Mouse (Mus musculus) ovary, postnatal 14 days (tissue): ENCODE data around the gene Camk2b.
"Not testable (repeated sequence)": the region's sequence is repeated elsewhere in the genome, so short reads cannot be mapped to it uniquely, and the experiment has no call there.

ENCODE experiments used
- DNase-seq: peaks from one replicate; pipeline ENCODE4 v3.0.0; 2022; ENCODE audit warnings: low spot score

The Camk2b gene

GRCm38 (mm10) chr11:6013359-6013758 is 52.8 kb downstream of the Camk2b start:
- DNase-seq: no peak

DNA sequence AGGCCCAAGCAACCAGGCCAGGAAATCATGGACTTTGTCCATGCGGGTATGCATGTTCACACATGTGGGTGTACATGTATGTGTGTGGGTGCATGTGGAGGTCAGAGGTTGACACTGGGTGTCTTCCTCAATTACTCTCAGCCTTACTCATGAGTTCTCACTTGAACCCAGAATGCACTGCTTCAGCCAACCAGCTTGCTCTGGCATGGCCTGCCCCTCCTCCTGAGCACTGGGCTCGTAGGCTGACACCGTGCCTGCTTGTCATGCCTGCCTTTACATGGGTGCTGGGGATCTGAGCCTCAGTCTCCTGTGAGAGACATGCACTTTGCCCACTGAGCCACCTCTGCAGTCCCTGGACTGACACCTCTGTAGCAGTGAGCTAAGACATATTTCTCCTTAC is 54.3 kb downstream of the Camk2b start:
- no peak for DNase-seq

GRCm38 (mm10) chr11:6010751-6011482 is 55.2 kb downstream of the Camk2b start:
- not testable (repeated sequence) for DNase-seq

DNA sequence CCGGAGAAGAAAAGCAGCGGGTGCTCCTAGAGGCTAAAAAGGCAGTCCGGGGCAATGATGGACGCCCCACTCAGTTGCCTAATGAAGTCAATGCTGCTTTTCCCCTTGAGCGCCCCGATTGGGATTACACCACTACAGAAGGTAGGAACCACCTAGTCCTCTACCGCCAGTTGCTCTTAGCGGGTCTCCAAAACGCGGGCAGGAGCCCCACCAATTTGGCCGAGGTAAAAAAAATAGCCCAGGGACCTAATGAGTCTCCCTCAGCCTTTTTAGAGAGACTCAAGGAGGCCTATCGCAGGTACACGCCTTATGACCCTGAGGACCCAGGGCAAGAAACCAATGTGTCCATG is 58.4 kb downstream of the Camk2b start:
- DNase-seq: not testable (repeated sequence)

DNA sequence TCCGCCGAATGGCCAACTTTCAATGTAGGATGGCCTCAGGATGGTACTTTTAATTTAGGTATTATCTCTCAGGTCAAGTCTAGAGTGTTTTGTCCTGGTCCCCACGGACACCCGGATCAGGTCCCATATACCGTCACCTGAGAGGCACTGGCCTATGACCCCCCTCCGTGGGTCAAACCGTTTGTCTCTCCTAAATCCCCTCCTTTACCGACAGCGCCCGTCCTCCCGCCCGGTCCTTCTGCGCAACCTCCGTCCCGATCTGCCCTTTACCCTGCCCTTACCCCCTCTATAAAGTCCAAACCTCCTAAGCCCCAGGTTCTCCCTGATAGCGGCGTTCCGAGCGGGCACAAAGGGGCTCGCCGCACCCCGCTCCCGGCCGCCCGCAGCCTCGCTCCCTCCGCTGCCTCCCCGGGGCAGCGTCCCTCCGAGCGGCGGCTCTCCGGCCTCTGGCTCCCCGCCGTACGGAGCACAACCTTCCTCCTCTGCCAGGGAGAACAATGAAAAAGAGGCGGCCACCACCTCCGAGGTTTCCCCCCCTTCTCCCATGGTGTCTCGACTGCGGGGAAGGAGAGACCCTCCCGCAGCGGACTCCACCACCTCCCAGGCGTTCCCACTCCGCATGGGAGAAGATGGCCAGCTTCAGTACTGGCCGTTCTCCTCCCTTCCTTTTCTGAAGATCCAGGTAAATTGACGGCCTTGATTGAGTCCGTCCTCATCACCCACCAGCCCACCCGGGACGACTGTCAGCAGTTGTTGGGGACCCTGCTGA is 59.0 kb downstream of the Camk2b start:
- DNase-seq: not testable (repeated sequence)

- DNase-seq: not testable (repeated sequence)
These were observed 59.7 kb downstream of the Camk2b start for GRCm38 (mm10) chr11:6006351-6007009.

GRCm38 (mm10) chr11:6005374-6006043 is 60.7 kb downstream of the Camk2b start:
- DNase-seq: not testable (repeated sequence)

- no peak for DNase-seq
These were observed 63.0 kb downstream of the Camk2b start for GRCm38 (mm10) chr11:6003046-6003639.

DNA sequence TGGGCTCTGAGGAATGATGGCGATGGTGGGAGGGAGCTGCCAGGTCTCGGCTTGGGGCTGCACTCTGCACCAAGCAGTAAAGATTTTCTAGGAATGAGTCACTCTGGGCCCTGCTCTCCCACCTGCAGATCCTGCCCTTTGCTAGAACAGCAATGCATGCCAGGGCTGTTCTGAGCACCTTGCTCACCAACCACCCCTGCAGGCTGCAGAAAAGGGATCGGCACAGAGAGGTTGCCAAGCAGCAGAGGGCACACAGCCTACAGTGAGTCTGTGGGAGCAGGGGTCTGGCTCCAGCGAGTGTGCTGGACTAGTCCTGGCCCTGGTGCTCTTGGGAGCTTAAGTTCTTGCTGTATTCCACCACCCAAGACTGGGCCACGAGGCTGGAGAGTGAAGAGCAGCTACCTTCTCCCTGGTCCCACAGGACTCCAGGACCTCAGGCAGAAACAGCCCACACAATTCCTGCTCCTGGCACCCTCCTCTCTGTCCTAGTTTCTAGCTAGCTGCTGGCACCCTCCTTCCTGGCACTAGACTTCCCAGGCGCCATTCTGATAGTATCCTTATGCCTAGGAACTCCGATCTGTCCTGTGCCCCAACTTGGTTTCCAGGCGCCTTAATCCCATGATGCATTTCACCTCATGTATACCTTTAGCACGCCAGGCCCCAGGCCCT is 64.0 kb downstream of the Camk2b start:
- DNase-seq: no peak

GRCm38 (mm10) chr11:6000961-6001682 is 65.0 kb downstream of the Camk2b start:
- DNase-seq: no peak

DNA sequence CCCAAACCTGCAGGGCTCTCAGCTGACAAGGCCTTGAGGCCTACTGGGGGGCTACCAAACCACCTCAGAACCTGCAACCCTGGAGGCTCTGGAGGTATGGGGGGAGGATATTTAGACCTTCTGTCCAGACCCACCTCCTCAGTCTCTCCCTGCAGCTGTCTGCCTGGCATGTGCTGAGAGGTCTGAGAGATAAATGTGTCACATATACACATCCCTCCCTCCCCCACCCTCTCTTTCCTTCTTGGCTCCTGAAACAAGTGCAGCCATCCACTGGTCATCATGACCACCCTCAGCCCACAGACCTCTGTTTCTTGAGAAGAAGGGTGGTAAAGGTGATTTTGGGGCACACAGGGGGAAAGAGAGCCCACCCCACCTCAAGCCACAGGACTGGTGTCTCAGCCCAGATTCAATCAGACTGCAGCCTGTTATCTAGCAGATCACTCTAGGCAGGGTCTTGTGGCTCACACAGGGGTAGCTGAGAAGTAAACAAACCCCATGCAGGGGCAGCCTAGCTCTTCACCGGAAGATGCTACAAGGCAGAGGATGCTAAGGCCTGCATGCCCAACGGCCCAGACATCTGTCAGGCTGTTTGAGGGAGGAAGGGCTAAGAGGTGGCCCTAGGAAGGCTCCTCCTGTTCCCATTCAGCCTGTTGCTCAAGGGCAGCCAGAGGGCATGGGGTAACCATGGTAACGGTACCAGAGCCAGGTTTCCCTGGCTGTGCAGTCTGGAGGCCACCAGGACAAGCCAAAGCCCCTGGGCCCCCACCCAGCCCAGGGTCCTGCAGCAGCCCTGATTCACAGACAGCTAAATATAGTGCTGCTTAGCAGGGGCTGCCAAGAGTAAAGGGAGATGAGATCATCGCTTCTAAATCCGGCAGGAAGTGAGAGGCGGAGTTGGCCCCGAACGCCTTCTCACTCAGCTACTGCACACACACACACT is 66.1 kb downstream of the Camk2b start:
- peak; percentile 56 for DNase-seq

DNA sequence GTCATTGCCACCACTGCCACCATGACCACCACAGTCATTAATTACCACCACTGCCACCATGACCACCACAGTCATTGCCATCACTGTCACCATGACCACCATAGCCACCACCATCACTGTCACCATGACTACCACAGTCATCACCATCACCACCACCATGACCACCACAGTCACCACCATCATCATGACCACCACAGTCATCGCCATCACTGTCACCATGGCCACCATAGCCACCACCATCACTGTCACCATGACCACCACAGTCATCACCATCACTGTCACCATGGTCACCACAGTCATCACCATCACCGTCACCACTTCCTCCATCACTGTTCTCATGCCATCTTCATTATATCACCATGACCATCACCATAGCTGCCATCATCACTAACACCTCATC is 67.7 kb downstream of the Camk2b start:
- no peak for DNase-seq

- peak; percentile 87 for DNase-seq
These were observed 70.2 kb downstream of the Camk2b start for GRCm38 (mm10) chr11:5995989-5996388.

- DNase-seq: no peak
These were observed 71.3 kb downstream of the Camk2b start for GRCm38 (mm10) chr11:5994880-5995279.

DNA sequence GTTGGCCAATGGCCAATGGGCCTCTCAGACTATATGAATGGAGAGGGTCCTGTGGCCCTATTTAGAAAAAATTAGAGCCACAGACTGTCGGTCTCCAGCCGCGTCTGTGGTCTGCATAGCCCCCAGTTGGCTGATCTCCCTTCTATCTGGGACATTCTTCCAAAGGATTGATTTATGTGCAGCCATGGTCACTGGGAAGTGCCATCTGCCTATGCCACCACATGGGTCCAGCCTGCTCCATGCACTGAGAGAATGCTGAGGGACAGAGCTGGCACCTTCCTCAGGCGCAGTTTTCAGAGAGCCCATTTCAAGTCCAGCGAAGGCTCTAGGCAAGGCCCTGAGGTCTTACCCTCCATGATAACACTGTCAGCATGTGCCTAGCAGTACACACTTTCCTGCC is 72.0 kb downstream of the Camk2b start:
- DNase-seq: no peak

- peak; percentile 21 for DNase-seq
These were observed 75.3 kb downstream of the Camk2b start for GRCm38 (mm10) chr11:5990910-5991309.

- no peak for DNase-seq
These were observed 76.1 kb downstream of the Camk2b start for GRCm38 (mm10) chr11:5989954-5990593.

DNA sequence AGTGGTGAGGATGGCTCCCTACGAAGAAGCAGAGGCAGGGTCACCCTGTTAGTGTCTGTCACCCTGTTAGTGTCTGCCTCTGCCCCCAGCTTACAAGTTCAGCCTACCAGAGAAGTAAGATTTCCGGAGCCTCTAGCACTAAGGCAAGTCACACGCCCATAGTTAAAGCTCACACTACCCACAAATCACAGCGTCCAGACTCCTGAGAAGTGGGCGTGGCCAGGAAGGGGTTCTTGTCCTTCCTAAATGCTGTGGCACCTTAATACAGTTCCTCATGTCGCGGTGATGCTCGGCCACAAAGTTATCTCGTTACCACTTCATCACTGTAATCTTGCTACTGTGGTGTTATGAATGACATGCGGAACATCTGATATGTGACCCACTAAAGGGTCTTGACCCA is 78.0 kb downstream of the Camk2b start:
- DNase-seq: no peak

- DNase-seq: no peak
These were observed 82.5 kb downstream of the Camk2b start for GRCm38 (mm10) chr11:5983629-5984028.
